Mouse (Mus musculus) thymus, postnatal 10 days (tissue): ENCODE measurements at regions not wholly inside any gene's neighbourhood (a gene's known extent, or its start where the extent isn't known, plus 50 kb on each side); places are given as distances from the start of the nearest gene placed in this dataset.

Experiments used
- DNase-seq, 2 experiments: peaks; one replicate each; pipeline ENCODE4 v3.0.0; 2021; ENCODE audit warnings: low spot score in 2 of 2

GRCm38 (mm10) chr16:24094566-24094965, 105.9 kb upstream of the Bcl6 start:
- DNase-seq: no peak

DNA sequence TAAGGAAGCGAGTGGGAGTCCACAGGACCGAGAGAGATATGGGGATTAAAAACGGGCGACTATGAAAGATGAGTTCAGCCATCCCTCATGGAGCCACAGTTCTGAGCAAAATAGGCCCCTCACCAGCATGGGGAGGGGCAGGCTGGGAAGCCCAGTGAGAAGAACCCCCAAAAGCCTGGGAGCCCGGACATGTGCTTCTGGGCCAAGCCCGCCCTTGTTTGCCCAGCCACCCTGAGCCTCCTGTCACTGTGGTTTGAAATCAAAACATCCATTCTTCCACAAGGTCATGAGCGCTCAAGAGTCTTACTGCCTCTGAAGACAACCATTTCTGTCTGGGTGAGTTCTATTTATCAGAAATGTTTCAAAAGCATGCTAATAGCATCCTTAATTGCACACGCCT, 105.0 kb upstream of the Bcl6 start:
- DNase-seq: no peak

GRCm38 (mm10) chr16:24092616-24093525, 104.2 kb upstream of the Bcl6 start:
- no peak for DNase-seq

DNA sequence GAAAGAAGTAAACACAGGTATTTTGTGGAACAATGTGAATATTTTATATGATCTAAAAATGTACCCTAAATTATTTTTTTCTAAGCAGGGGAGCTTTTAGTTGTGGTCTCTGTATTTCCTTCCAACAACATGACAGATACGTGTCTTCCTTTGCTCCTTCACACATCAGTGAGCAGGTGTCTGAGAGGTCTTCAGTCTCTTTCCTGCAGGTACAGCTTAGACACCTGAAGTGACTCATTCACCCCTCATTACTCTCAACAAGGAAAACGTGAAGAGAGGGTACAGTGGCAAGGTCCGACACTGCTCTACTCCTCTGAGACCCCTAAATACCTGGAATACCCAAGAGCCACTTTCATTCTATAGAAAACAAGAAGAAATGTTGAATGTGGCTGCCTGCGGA, 103.5 kb upstream of the Bcl6 start:
- DNase-seq: no peak

DNA sequence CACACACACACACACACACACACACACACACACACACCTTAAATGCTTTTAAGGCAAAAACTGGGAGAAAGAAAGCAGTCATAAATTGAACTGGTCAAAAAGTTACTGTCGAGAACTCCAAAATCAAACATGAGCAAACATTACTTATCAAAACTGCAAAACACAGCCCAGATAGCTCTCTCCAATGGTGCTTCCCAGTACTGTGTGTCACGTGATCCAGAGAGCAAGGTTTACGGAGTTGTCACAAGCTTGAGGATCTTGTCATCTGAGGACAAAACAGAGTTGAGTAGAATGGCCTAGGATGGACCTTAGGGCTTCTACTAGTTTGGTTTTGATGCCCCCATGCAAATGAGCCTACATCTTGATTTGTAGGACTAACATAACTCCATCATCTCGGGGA, 102.3 kb upstream of the Bcl6 start:
- no peak for DNase-seq

GRCm38 (mm10) chr16:24089840-24090762, 101.4 kb upstream of the Bcl6 start:
- DNase-seq: no peak

DNA sequence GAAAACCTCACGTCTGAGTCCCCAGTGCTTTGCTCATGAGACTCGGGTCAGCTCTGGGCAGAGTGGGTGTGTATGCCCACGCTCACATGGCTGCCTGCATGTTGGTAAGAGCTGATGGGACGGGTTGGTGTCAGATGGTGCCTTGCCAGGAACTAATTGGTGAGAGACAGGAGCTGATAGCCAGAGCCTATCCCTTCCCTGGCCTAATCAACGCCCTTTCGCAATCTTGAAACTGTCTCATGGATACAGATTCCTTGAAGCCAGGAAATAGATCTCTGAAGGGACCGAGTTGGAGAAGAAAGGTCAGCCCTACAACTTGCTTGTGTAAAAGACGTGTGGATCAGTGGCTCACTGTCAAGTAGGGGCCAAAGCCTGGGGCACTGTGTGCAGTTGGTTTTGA, 95.3 kb upstream of the Bcl6 start:
- DNase-seq: no peak

GRCm38 (mm10) chr16:24080471-24080870, 91.8 kb upstream of the Bcl6 start:
- DNase-seq: no peak

DNA sequence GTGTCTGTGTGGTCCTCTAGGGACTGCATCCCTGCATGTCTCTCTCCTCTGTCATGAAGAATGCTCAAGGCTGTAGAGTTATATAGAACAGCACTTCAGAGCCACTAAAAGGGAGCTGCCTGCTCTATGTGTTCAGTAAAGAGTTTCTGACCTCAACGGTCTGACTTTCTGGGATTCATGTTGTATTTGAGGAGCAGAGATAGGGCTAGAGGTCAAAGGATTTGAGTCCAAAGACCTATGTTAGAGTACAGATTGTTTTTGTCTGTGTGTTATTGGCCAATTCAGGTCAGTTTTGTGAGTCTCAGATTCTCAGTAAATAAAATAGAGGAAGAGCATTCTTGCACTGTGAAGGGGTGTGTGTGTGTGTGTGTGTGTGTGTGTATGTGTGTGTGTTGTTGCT, 90.0 kb upstream of the Bcl6 start:
- DNase-seq: no peak

GRCm38 (mm10) chr16:24077428-24077827, 88.8 kb upstream of the Bcl6 start:
- DNase-seq: no peak

- DNase-seq: no peak
These were observed 88.1 kb upstream of the Bcl6 start for GRCm38 (mm10) chr16:24076799-24077136.

DNA sequence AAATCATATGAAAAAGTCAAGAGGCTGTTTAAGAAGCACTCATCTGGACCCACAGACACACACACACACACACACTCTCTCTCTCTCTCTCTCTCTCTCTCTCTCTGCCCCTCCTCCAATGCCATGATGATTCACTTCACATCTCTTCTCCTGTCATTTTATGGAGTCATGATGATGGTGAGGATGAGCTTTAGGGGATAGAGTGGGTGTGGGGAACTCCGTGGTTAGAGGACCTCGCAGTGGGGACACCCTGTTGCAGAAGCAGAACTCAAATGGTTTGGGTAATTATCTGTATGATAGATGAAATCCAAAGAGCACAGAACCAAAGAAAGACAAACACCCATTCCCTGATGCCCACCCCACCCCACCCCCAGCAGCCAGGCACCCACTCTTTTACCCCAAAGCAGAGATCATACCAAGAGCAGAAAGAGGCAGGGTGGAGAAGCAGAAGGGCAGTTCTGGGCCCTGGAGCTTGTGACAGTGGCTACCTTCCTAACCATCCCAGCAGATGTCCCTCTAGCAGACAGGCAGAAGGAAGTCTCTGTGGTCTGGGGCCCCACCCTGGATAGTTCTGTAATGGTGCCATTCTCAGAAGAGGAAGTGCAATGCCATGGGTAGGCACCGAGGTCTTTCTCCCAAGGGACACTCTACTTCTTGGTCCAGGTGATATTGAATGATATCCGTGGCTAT, 87.6 kb upstream of the Bcl6 start:
- DNase-seq: no peak

- no peak for DNase-seq
These were observed 85.1 kb upstream of the Bcl6 start for GRCm38 (mm10) chr16:24073613-24074244.

GRCm38 (mm10) chr16:24073065-24073464, 84.4 kb upstream of the Bcl6 start:
- peak; percentile 58 to 65 for DNase-seq

DNA sequence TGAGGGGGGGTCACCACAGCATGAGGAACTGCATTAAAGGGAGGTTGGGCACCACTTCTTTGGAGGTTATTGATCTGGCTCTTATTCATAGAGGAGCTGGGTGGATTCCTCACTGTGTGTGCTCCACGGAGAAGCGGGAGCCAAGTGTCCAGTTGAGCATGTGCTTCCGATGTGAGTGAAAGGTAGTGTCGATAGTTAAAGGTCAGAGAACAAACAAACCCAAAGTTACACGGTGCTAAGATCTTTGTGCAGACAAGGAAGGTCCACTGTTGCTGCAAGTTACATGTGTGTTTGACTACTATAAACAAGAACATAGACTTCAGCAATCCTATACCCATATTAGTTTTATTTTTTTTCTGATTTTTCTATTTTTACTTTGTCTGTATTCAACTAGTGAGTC, 80.8 kb upstream of the Bcl6 start:
- DNase-seq: no peak

DNA sequence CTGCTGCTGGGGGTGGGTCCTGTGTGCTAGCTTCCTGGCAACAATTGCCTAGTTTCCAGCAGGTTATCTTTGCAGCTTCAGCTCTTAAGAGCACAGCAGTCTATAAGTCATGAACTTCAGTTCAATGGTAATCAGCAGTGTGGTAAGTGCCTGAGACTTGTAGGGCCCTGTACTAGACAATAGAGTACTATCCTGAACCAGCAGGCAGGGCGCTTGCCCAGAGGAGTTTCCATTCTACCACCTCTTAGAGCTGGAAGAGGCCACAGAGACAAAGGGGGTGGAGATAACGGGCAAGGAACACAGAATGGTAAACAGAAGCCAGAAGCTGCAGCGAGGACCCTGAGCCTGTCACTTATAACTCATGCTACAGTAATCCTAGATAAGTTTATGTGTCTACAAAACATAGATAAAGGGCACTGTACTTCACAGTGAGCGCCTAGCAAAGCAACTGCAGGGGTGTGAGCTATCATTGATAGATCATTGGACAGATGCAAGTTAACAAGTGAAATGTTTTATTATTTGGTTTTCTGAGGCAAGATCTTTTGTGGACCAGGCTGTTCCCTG, 79.7 kb upstream of the Bcl6 start:
- DNase-seq: no peak

DNA sequence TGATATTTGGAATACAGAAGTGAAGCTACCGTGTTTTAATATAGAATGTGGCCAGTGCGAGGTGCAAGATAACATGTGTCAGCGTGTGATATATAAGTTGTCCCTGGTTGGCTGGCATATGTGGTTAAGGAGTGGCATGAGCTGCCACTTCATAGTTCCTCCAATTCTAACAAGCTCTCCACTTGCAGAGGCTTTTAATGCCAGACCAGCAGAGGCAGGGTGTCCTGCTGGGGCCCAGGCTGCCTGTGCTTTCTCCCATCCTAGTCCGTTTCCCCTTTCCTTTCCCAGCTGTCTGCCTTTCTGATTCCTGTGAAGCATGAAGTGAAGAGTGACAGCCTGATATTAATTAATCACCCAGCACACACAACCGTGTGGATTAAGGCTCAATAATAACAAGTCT, 73.7 kb upstream of the Bcl6 start:
- DNase-seq: no peak

GRCm38 (mm10) chr16:24061496-24061895, 72.8 kb upstream of the Bcl6 start:
- DNase-seq: no peak

DNA sequence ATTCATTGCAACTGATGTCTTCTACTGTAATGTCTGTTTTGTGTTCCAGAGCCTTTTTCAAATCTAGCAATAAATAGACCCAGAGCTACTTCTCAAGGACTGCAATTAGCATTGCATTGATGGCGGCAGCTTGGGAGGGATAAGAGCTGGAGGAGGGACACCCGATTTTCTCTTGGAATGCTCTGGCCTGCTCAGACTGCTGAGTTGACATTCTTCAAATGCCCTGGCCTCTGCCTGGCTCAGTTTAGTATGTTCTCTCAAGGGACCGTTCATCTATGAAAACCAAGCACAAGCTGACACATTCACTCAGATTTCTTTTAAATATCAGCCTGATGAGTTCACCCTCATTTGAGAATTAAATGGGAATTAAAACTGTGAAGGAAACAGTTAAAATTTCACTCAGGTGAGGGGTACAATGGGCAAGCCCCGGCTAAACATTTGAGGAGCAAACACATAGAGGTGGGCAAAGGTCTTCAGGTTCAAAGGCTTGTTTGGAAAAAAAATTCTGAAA, 70.5 kb upstream of the Bcl6 start:
- no peak for DNase-seq

DNA sequence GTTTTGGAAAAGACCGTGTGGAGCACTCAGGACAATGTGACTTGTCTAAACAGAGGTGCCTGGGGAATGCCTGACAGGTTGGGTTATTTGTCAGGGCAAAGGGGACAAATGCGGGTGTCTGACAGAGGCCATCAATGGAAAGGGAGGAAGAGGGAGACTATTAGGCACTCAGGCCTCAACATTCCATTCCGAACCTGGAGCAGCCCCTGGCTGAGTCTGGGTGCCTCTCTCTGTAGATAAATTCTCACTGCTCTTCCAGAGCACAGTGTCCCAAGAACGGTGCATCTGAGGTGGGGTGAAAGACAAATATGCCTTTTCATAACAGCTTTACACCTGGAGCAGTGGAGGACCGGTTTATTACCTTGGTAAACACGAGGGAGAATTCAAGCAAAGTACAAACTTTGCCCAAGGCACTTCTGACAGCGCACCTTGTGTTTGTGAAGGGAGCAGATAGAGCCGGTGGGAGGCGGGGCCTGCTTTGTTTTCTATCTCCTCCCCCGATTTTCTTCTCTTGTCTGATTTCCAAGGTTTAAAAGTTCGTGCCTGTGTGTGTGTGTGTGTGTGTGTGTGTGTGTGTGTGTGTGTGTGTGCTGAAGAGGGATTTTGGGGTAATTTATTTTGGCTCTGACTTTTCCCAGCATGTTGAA, 68.4 kb upstream of the Bcl6 start:
- DNase-seq: no peak
